In the genomic region with DNA sequence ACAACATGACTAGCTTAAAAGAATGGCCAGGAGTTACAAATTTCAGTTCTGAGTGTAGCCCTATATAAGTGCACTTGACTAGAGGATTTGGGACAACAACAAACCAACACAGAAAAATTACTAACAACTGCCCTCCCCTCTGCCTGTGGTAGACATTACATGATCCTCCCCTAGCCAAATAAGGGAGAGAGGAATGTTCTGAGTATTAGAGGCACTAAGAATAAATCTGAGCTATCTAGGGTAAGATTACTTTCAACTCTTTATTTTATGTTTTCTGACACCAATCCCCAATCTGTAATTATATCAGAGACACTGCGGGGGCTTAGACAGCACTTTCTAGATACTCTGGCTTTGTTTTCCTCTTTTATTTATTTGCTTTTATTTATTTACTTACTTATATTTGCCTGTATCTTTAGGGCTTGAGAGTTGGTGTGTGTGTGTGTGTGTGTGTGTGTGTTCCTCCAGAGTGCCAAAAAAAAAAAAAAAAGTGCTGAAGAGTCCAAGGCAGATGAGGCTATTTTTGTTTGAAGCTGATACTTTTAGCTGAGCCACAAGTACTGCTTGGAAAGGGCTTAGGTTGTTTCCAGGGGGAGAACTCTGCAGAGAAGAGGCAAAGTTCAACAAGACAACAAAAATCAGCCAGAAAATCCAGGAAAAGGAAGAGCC, we compare ENCODE assay signal across 23 mouse cellular contexts. TPM values are rescaled to one million over a fixed set of nuclear protein-coding genes. Genes with fewer than 3 reads are reported as not detected.
DNase-seq lines count a peak whose midpoint lies in the region; ATAC-seq and TF ChIP-seq lines count a peak whose summit lies in the region.
"Had no signal": no experiment of that assay in that cellular context is flagged by ENCODE, and none has a peak within 500 bp of the region (broad histone marks: within the 10 kb centered on the region; RNA-seq: fewer than 3 reads in every experiment).

No protein-coding gene starts in this region.

- no peaks in the 10 kb centered on the region for H3K4me1 ChIP-seq in limb, embryonic 14.5 days (ENCODE audit: control insufficient read depth, insufficient read depth, low read length)
- no peaks in the 10 kb centered on the region for H3K4me1 ChIP-seq in limb, embryonic 10.5 days
- peaks cover 0 to 11% of the 10 kb centered on the region in 2 experiments; a peak in 1 of 4 replicates for H3K4me1 ChIP-seq in heart, embryonic 14.5 days (ENCODE audit: control insufficient read depth in 2 of 2, insufficient read depth in 2 of 2, low read length in 2 of 2)
- H3K4me1 ChIP-seq: embryonic facial prominence, embryonic 15.5 days; hindbrain, embryonic 10.5 days; limb, embryonic 15.5 days; liver, embryonic 15.5 days; midbrain, embryonic 12.5 days had no signal

- ATAC-seq in limb, embryonic 14.5 days (ENCODE audit: low FRiP score, low read depth) = 0 out of 2 replicates have a peak, but pooled peaks have one; percentile 34
- ATAC-seq in heart, embryonic 14.5 days (ENCODE audit: insufficient number of reproducible peaks, insufficient read depth, low FRiP score, low read depth) = peak; percentile 69

- H3K9ac ChIP-seq in limb, embryonic 14.5 days (ENCODE audit: low read depth, low read length, severe bottlenecking) = no peak overlapping the region
- H3K9ac ChIP-seq in heart, embryonic 14.5 days (ENCODE audit: low read length) = peak overlapping the region; percentile 85
- H3K9ac ChIP-seq: embryonic facial prominence, embryonic 15.5 days; limb, embryonic 15.5 days; liver, embryonic 15.5 days; midbrain, embryonic 12.5 days had no signal

- H3K27ac ChIP-seq in limb, embryonic 14.5 days (replicated peaks; ENCODE audit: low read depth, low read length) = no peak overlapping the region
- no peak overlapping the region for H3K27ac ChIP-seq in limb, embryonic 10.5 days
- H3K27ac ChIP-seq in heart, embryonic 14.5 days (replicated peaks in 1 of 2; ENCODE audit: control insufficient read depth in 1 of 2, insufficient read depth in 1 of 2, low read depth in 2 of 2, low read length in 2 of 2) = peak overlapping the region; percentile 96 to 97
- H3K27ac ChIP-seq: embryonic facial prominence, embryonic 15.5 days; hindbrain, embryonic 10.5 days; kidney, postnatal 0 days; limb, embryonic 15.5 days; liver, embryonic 15.5 days; midbrain, embryonic 12.5 days had no signal

- 84% methylated on average over 1 of the region's 1 CpGs for WGBS in limb, embryonic 14.5 days
- WGBS in limb, embryonic 10.5 days = 87% methylated on average over 1 of the region's 1 CpGs
- 41% methylated on average over 1 of the region's 1 CpGs for WGBS in heart, embryonic 14.5 days

- no peak overlapping the region for H3K4me3 ChIP-seq in limb, embryonic 14.5 days (replicated peaks; ENCODE audit: low read length)
- H3K4me3 ChIP-seq in limb, embryonic 10.5 days = no peak overlapping the region
- H3K4me3 ChIP-seq in heart, embryonic 14.5 days (ENCODE audit: control insufficient read depth in 1 of 2, insufficient read depth in 1 of 2, low read depth in 1 of 2, low read length in 2 of 2) = peak overlapping the region; percentile 46 to 56
- H3K4me3 ChIP-seq: embryonic facial prominence, embryonic 15.5 days; hindbrain, embryonic 10.5 days; limb, embryonic 15.5 days; liver, embryonic 15.5 days; midbrain, embryonic 12.5 days had no signal

- no peaks in the 10 kb centered on the region for H3K27me3 ChIP-seq in limb, embryonic 14.5 days (ENCODE audit: control insufficient read depth, insufficient read depth, low read length)
- H3K27me3 ChIP-seq in limb, embryonic 10.5 days (ENCODE audit: low read depth, poor library complexity, severe bottlenecking) = no peaks in the 10 kb centered on the region
- no peaks in the 10 kb centered on the region for H3K27me3 ChIP-seq in heart, embryonic 14.5 days (ENCODE audit: control insufficient read depth, insufficient read depth, low read length)
- H3K27me3 ChIP-seq: CH12.LX; embryonic facial prominence, embryonic 15.5 days; limb, embryonic 15.5 days; liver, embryonic 15.5 days; midbrain, embryonic 12.5 days had no signal

- TF ChIP-seq POLR2A in limb, embryonic 14.5 days (IDR thresholded peaks at IDR 0.05; ENCODE audit: borderline replicate concordance, extremely low read depth, insufficient read depth, insufficient read length) = no peak

- peak; percentile 25 for DNase-seq in gastrocnemius, adult 18-20 months (ENCODE audit: low spot score)
- DNase-seq in gastrocnemius, postnatal 14 days = no peak
- no peak for DNase-seq in limb, embryonic 14.5 days (ENCODE audit: low spot score)
- no peak for DNase-seq in limb, embryonic 10.5 days (ENCODE audit: low spot score)
- no peak for DNase-seq in adrenal gland, postnatal 14 days
- DNase-seq in lung, postnatal 14 days = no peak
- DNase-seq: adrenal gland, postnatal 25 days; cerebellum, adult 18-20 months; cerebellum, postnatal 36 days; kidney, adult 11 months; spleen, adult 18-20 months; thymus, postnatal 4 days had no signal

- no peaks in the 10 kb centered on the region for H3K9me3 ChIP-seq in limb, embryonic 14.5 days (ENCODE audit: control insufficient read depth, low read length)
- no peaks in the 10 kb centered on the region for H3K9me3 ChIP-seq in limb, embryonic 10.5 days (replicated peaks)
- no peaks in the 10 kb centered on the region for H3K9me3 ChIP-seq in heart, embryonic 14.5 days (ENCODE audit: control insufficient read depth, low read length)
- H3K9me3 ChIP-seq: embryonic facial prominence, embryonic 15.5 days; hindbrain, embryonic 10.5 days; limb, embryonic 15.5 days; liver, embryonic 15.5 days; midbrain, embryonic 12.5 days had no signal

- no peak overlapping the region for H3K4me2 ChIP-seq in limb, embryonic 14.5 days (replicated peaks; ENCODE audit: low read depth, low read length, severe bottlenecking)
- peak overlapping the region; percentile 66 for H3K4me2 ChIP-seq in heart, embryonic 14.5 days (ENCODE audit: low read length)
- H3K4me2 ChIP-seq: embryonic facial prominence, embryonic 15.5 days; limb, embryonic 15.5 days; liver, embryonic 15.5 days; midbrain, embryonic 12.5 days had no signal

- intact Hi-C loops in gastrocnemius, postnatal 14 days (cut with DNase I; ENCODE audit: low total_unique reads) = no loop called here

- no peaks in the 10 kb centered on the region for H3K36me3 ChIP-seq in limb, embryonic 14.5 days (ENCODE audit: control insufficient read depth, insufficient read depth, low read length)
- H3K36me3 ChIP-seq in limb, embryonic 10.5 days = no peaks in the 10 kb centered on the region
- H3K36me3 ChIP-seq in heart, embryonic 14.5 days (ENCODE audit: control insufficient read depth, insufficient read depth, low read length) = no peaks in the 10 kb centered on the region
- H3K36me3 ChIP-seq: embryonic facial prominence, embryonic 15.5 days; hindbrain, embryonic 10.5 days; limb, embryonic 15.5 days; liver, embryonic 15.5 days; midbrain, embryonic 12.5 days had no signal

RNA-seq across cellular contexts. Expression of gene Trdn, which starts 2.7 kb away (rescaled TPM):
- 1,000 to 10,000 TPM; 1,385 to 1,433 TPM for total RNA-seq in gastrocnemius, adult 18-20 months (2021)
- 1,000 to 10,000 TPM; 1,532 to 1,541 TPM for total RNA-seq in gastrocnemius, postnatal 14 days (2021)
- 2.0 and 2.4 TPM in 2 replicates for polyA plus RNA-seq in limb, embryonic 14.5 days (2012; rRNA removed)
- polyA plus RNA-seq in limb, embryonic 14.5 days (2014; fragmentation: Nextera tagmentation; extraction: Ambion mirVana) = 12.1 and 17.7 TPM in 2 replicates
- 0.10 TPM in 1 of 2 replicates, not detected in the other for polyA plus RNA-seq in limb, embryonic 10.5 days (2016; fragmentation: Nextera tagmentation; extraction: Ambion mirVana)
- polyA plus RNA-seq in heart, embryonic 14.5 days (2014; fragmentation: Nextera tagmentation; extraction: Ambion mirVana) = 304 and 306 TPM in 2 replicates
- total RNA-seq in adrenal gland, postnatal 14 days (2021) = not detected in 2 replicates
- total RNA-seq: adrenal gland, postnatal 25 days; CH12.LX; layer of hippocampus, postnatal 14 days; MEL had no signal
- polyA plus RNA-seq: hindbrain, embryonic 10.5 days; kidney, postnatal 0 days; stomach, embryonic 14.5 days had no signal

Comparison
In these comparisons a context has a peak if more than half of its experiments do, and no peak if none do; other contexts are left out.
1. H3K27ac ChIP-seq: peak in heart, embryonic 14.5 days (2 of 2); none in limb, embryonic 14.5 days (single experiment) and limb, embryonic 10.5 days (single experiment).
2. H3K4me3 ChIP-seq: peak in heart, embryonic 14.5 days (2 of 2); none in limb, embryonic 14.5 days (single experiment) and limb, embryonic 10.5 days (single experiment).
3. RNA of gene Trdn, which starts 2.7 kb away (total RNA-seq): 1,532 to 1,541 TPM in gastrocnemius, postnatal 14 days and 1,385 to 1,433 TPM in gastrocnemius, adult 18-20 months; not detected in adrenal gland, postnatal 14 days; every median in the first group is over 100 times any median in the second.